In the genomic region with DNA sequence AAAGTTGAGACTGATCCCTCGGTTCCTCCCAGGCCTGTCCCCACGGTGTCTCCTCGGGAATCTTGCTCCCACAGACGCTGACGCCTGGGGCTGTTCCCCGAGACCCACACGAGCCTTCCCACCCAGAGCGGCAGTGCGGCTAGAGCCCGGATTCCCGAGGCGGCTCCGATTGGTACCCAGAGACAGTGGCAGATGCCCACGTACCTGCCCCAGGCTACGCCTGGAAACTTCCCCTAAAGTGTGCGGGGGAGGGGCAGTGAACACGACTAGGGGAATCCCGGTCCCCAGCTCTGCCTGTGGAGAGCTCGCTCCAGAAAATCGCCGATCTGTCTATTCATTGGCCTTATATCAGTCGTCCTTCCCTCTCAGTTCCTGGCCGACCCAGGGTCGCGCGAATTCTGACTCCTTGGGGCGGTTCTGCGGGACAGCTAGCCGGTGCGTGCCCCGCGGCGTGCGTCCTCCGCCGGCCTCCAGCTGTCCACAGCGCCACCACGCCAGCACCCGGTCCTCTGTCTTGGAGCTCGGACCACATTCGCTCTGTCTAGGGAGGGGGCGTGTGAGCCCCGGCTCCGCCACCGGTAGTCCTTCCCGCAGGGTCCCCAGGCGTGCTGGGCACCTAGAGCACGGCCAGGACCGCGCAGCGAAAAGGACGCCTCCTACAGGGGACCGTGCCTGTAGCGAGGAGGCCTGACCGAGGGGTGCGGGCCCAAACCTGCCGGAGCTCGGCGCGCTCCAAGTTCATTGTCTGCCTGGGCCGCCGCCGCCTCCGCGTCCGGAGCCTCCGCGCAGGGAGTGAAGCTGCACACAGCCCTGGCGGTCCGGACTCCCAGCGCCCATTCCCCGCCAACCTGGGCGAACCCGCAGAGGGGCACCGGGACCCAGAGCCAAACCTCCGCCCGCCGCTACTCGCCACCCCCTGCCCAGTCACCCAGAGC, we compare ENCODE assay signal across 8 mouse cellular contexts. TPM values are rescaled to one million over a fixed set of nuclear protein-coding genes. Genes with fewer than 3 reads are reported as not detected.
DNase-seq lines count a peak whose midpoint lies in the region; ATAC-seq lines count a peak whose summit lies in the region.

No protein-coding gene starts in this region.

- peak; percentile 76 for ATAC-seq in forebrain, embryonic 12.5 days (ENCODE audit: low FRiP score)
- peak; percentile 62 for ATAC-seq in heart, embryonic 16.5 days (replicated peaks; ENCODE audit: extremely low read depth, insufficient read depth, low FRiP score)
- ATAC-seq in liver, embryonic 16.5 days (ENCODE audit: low read depth): peak; percentile 53
- ATAC-seq in neural tube, embryonic 11.5 days (ENCODE audit: insufficient read depth, low FRiP score, low TSS enrichment): peak; percentile 67
- ATAC-seq in stomach, embryonic 16.5 days (ENCODE audit: insufficient read depth, low FRiP score): peak; percentile 71; the same call in 1 of the 2 replicates

- H3K4me1 ChIP-seq in forebrain, embryonic 12.5 days: peaks cover 40% of the 10 kb centered on the region
- peaks cover 9% of the 10 kb centered on the region for H3K4me1 ChIP-seq in heart, embryonic 16.5 days (ENCODE audit: control insufficient read depth, insufficient read depth, low read length)
- peaks cover 15% of the 10 kb centered on the region for H3K4me1 ChIP-seq in liver, embryonic 16.5 days (ENCODE audit: control insufficient read depth, low read depth, low read length)
- H3K4me1 ChIP-seq in neural tube, embryonic 11.5 days (ENCODE audit: control insufficient read depth, insufficient read depth, low read length): peaks cover 22% of the 10 kb centered on the region
- peaks cover 37% of the 10 kb centered on the region for H3K4me1 ChIP-seq in stomach, embryonic 16.5 days (ENCODE audit: control insufficient read depth, insufficient read depth, low read length)

- peak overlapping the region; percentile 88 for H3K27ac ChIP-seq in forebrain, embryonic 12.5 days
- peak overlapping the region; percentile 68 for H3K27ac ChIP-seq in heart, embryonic 16.5 days (ENCODE audit: low read length)
- peak overlapping the region; percentile 80 for H3K27ac ChIP-seq in liver, embryonic 16.5 days (ENCODE audit: low read length)
- peak overlapping the region; percentile 94 for H3K27ac ChIP-seq in neural tube, embryonic 11.5 days (ENCODE audit: low read depth, low read length)
- peak overlapping the region; percentile 96 for H3K27ac ChIP-seq in stomach, embryonic 16.5 days (ENCODE audit: low read length)

- H3K4me2 ChIP-seq in forebrain, embryonic 12.5 days: peak overlapping the region; percentile 97
- H3K4me2 ChIP-seq in heart, embryonic 16.5 days (ENCODE audit: low read depth, low read length): peak overlapping the region; percentile 99
- H3K4me2 ChIP-seq in liver, embryonic 16.5 days (ENCODE audit: low read depth, low read length): peak overlapping the region; percentile 69
- peak overlapping the region; percentile 93 for H3K4me2 ChIP-seq in neural tube, embryonic 11.5 days (ENCODE audit: low read depth)
- peak overlapping the region; percentile 87 for H3K4me2 ChIP-seq in stomach, embryonic 16.5 days (ENCODE audit: low read depth, low read length)

- DNase-seq in CD8-positive naive resting alpha-beta T cell, adult 2 months (ENCODE audit: low read depth in 2 of 2, low spot score in 2 of 2): peak; percentile 68 to 71
- peak; percentile 45 for DNase-seq in c-Kit-positive CD71-positive TER-119-negative erythroid progenitor cells, embryonic 14.5 days (ENCODE audit: low read depth)
- peak; percentile 80 for DNase-seq in kidney, postnatal 14 days
- DNase-seq in neural tube, embryonic 11.5 days (ENCODE audit: low spot score): peak; percentile 80

- H3K36me3 ChIP-seq in forebrain, embryonic 12.5 days (replicated peaks): no peaks in the 10 kb centered on the region
- H3K36me3 ChIP-seq in heart, embryonic 16.5 days (ENCODE audit: control insufficient read depth, insufficient read depth): no peaks in the 10 kb centered on the region
- H3K36me3 ChIP-seq in liver, embryonic 16.5 days (ENCODE audit: control insufficient read depth, insufficient read depth): no peaks in the 10 kb centered on the region
- H3K36me3 ChIP-seq in neural tube, embryonic 11.5 days (ENCODE audit: control insufficient read depth, insufficient read depth, low read length): no peaks in the 10 kb centered on the region
- H3K36me3 ChIP-seq in stomach, embryonic 16.5 days (ENCODE audit: control insufficient read depth, insufficient read depth, low read length): no peaks in the 10 kb centered on the region

- H3K4me3 ChIP-seq in forebrain, embryonic 12.5 days (replicated peaks): peak overlapping the region; percentile 79
- H3K4me3 ChIP-seq in heart, embryonic 16.5 days (ENCODE audit: low read length): peak overlapping the region; percentile 76
- H3K4me3 ChIP-seq in liver, embryonic 16.5 days (ENCODE audit: low read depth, low read length): peak overlapping the region; percentile 67
- peak overlapping the region; percentile 90 for H3K4me3 ChIP-seq in neural tube, embryonic 11.5 days (ENCODE audit: low read depth, low read length)
- H3K4me3 ChIP-seq in stomach, embryonic 16.5 days (replicated peaks; ENCODE audit: low read length): peak overlapping the region; percentile 82

- H3K27me3 ChIP-seq in forebrain, embryonic 12.5 days: peaks cover 5% of the 10 kb centered on the region; the same call in 1 of the 2 replicates
- no peaks in the 10 kb centered on the region for H3K27me3 ChIP-seq in heart, embryonic 16.5 days (ENCODE audit: control insufficient read depth, insufficient read depth, low read length)
- H3K27me3 ChIP-seq in liver, embryonic 16.5 days (ENCODE audit: control insufficient read depth, insufficient read depth, low read depth, low read length): peaks cover 25% of the 10 kb centered on the region
- H3K27me3 ChIP-seq in neural tube, embryonic 11.5 days (ENCODE audit: control insufficient read depth, insufficient read depth, low read length): no peaks in the 10 kb centered on the region
- H3K27me3 ChIP-seq in stomach, embryonic 16.5 days (ENCODE audit: control insufficient read depth, insufficient read depth, low read length): no peaks in the 10 kb centered on the region

- H3K9me3 ChIP-seq in forebrain, embryonic 12.5 days: no peaks in the 10 kb centered on the region
- no peaks in the 10 kb centered on the region for H3K9me3 ChIP-seq in heart, embryonic 16.5 days (replicated peaks; ENCODE audit: control insufficient read depth, low read length)
- H3K9me3 ChIP-seq in liver, embryonic 16.5 days (replicated peaks; ENCODE audit: control insufficient read depth, low read length): no peaks in the 10 kb centered on the region
- H3K9me3 ChIP-seq in neural tube, embryonic 11.5 days (ENCODE audit: control insufficient read depth, low read length): no peaks in the 10 kb centered on the region
- H3K9me3 ChIP-seq in stomach, embryonic 16.5 days (replicated peaks; ENCODE audit: control insufficient read depth, low read length): no peaks in the 10 kb centered on the region

- under 1% methylated on average over 70 of the region's 79 CpGs for WGBS in forebrain, embryonic 12.5 days
- under 1% methylated on average over 76 of the region's 79 CpGs for WGBS in heart, embryonic 16.5 days
- WGBS in liver, embryonic 16.5 days (ENCODE audit: insufficient replicate concordance): under 1% methylated on average over 79 of the region's 79 CpGs
- under 1% methylated on average over 79 of the region's 79 CpGs for WGBS in neural tube, embryonic 11.5 days
- under 1% methylated on average over 79 of the region's 79 CpGs for WGBS in stomach, embryonic 16.5 days

- peak overlapping the region; percentile 80 for H3K9ac ChIP-seq in forebrain, embryonic 12.5 days
- peak overlapping the region; percentile 81 for H3K9ac ChIP-seq in heart, embryonic 16.5 days (ENCODE audit: low read length)
- peak overlapping the region; percentile 62 for H3K9ac ChIP-seq in liver, embryonic 16.5 days (ENCODE audit: low read depth, low read length)
- peak overlapping the region; percentile 91 for H3K9ac ChIP-seq in neural tube, embryonic 11.5 days (ENCODE audit: low read length)
- H3K9ac ChIP-seq in stomach, embryonic 16.5 days (ENCODE audit: low read length): peak overlapping the region; percentile 92

RNA-seq across cellular contexts. Expression of a gene that starts 0.7 kb away (rescaled TPM):
- 13.8 and 15.6 TPM in 2 replicates for polyA plus RNA-seq in forebrain, embryonic 12.5 days (2016; fragmentation: Nextera tagmentation; extraction: Ambion mirVana)
- 6.2 and 7.2 TPM in 2 replicates for polyA plus RNA-seq in heart, embryonic 16.5 days (2015; fragmentation: Nextera tagmentation; extraction: Ambion mirVana)
- 5.0 and 5.9 TPM in 2 replicates for polyA plus RNA-seq in liver, embryonic 16.5 days (2015; fragmentation: Nextera tagmentation; extraction: Ambion mirVana)
- polyA plus RNA-seq in neural tube, embryonic 11.5 days (2014; fragmentation: Nextera tagmentation; extraction: Ambion mirVana): 29.8 and 31.3 TPM in 2 replicates
- 24.6 and 25.5 TPM in 2 replicates for polyA plus RNA-seq in stomach, embryonic 16.5 days (2015; fragmentation: Nextera tagmentation; extraction: Ambion mirVana)

Comparison
In these comparisons a context has a peak if more than half of its experiments do, and no peak if none do; other contexts are left out.
1. Peak in every context shown above with its lines: DNase-seq, ATAC-seq, H3K4me3 ChIP-seq and H3K27ac ChIP-seq.